Mouse (Mus musculus): ENCODE results near the gene Mthfs.

- TF ChIP-seq CTCF (conservative IDR thresholded peaks at IDR 0.05; ENCODE audit: insufficient read depth, insufficient read length, low read depth, low read length) (no peak), POLR2A (IDR thresholded peaks at IDR 0.05; ENCODE audit: low read depth, low read length) (no peak)
Measured at GRCm38 (mm10) chr9:89308357-89309194, 98.1 kb downstream of the Mthfs start.

Data from kidney, adult 2 months (tissue).